Comparison of ENCODE assay signal across 20 mouse cellular contexts in the genomic region with DNA sequence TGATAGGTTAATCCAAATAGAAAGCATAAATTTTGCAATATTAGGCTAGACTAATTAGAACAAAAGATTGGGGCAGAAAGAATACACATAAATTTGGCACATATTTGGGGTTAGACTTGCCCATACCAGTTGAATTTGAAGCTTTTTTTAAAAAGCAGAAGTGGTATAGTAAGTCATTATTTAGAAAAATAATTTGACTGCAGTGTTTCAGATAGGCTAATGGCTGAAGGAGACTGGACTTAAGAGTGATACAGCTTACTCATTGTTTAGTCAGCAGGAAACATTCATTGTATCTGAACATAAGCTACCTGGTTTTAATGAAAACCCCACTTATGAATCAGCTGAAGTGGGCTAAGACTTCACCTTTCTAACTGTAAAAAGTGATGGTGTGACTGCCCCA. TPM values are rescaled to one million over a fixed set of nuclear protein-coding genes. Genes with fewer than 3 reads are reported as not detected.
"Had no signal": no experiment of that assay in that cellular context is flagged by ENCODE, and none has a peak within 500 bp of the region (broad histone marks: within the 10 kb centered on the region; RNA-seq: fewer than 3 reads in every experiment).

No protein-coding gene starts in this region.

- H3K9ac ChIP-seq: neural tube, embryonic 13.5 days; neural tube, embryonic 15.5 days; stomach, embryonic 15.5 days had no signal

- H3K36me3 ChIP-seq: stomach, embryonic 15.5 days had no signal

- DNase-seq: retina, postnatal 1 day; right cerebral cortex, adult 18-20 months; right cerebral cortex, postnatal 14 days; right cerebral cortex, postnatal 25 days; right cerebral cortex, postnatal 4 days; spleen, adult 18-20 months; thymus, adult 18-20 months; thymus, adult 2 months; thymus, postnatal 14 days; thymus, postnatal 25 days; thymus, postnatal 36 days; thymus, postnatal 4 days had no signal

- H3K27ac ChIP-seq: neural tube, embryonic 13.5 days; neural tube, embryonic 15.5 days; stomach, embryonic 15.5 days had no signal

- H3K9me3 ChIP-seq: neural tube, embryonic 13.5 days; neural tube, embryonic 15.5 days; stomach, embryonic 15.5 days had no signal

- H3K4me3 ChIP-seq: neural tube, embryonic 13.5 days; neural tube, embryonic 15.5 days; stomach, embryonic 15.5 days had no signal

- H3K27me3 ChIP-seq: neural tube, embryonic 13.5 days; neural tube, embryonic 15.5 days; stomach, embryonic 15.5 days had no signal

- H3K4me1 ChIP-seq: neural tube, embryonic 13.5 days; neural tube, embryonic 15.5 days; stomach, embryonic 15.5 days had no signal

- H3K4me2 ChIP-seq: neural tube, embryonic 13.5 days; neural tube, embryonic 15.5 days; stomach, embryonic 15.5 days had no signal

RNA-seq across cellular contexts. Expression of a gene that starts 50.1 kb away (rescaled TPM):
- polyA plus RNA-seq: small intestine, adult 2 months; spleen, adult 2 months; stomach, embryonic 14.5 days; stomach, embryonic 15.5 days; stomach, embryonic 16.5 days; thymus, adult 2 months; thymus, postnatal 0 days had no signal
